Mouse (Mus musculus): ENCODE data around the gene Sos1. TPM values are rescaled to one million over a fixed set of nuclear protein-coding genes. Genes with fewer than 3 reads are reported as not detected.

Gene Sos1
- polyA plus RNA-seq, 1 experiment = 4.1 TPM

GRCm38 (mm10) chr17:80347234-80347633 lies 133.0 kb downstream of the Sos1 start:
- no peak for TF ChIP-seq CTCF (IDR thresholded peaks at IDR 0.05; ENCODE audit: borderline replicate concordance, control insufficient read depth, extremely low read depth, insufficient read depth, low read length, poor library complexity)
- no peak for TF ChIP-seq POLR2A (IDR thresholded peaks at IDR 0.05; ENCODE audit: control insufficient read depth, extremely low read depth, insufficient read depth, low read length, poor library complexity)
- H3K4me3 ChIP-seq (ENCODE audit: control insufficient read depth, insufficient read depth, low read length) = no peak overlapping the region
- no peaks in the 10 kb centered on the region for H3K36me3 ChIP-seq (ENCODE audit: control insufficient read depth, insufficient read depth, low read length)

GRCm38 (mm10) chr17:80346591-80347125 lies 133.6 kb downstream of the Sos1 start:
- TF ChIP-seq POLR2A (IDR thresholded peaks at IDR 0.05; ENCODE audit: control insufficient read depth, extremely low read depth, insufficient read depth, low read length, poor library complexity) (no peak), CTCF (IDR thresholded peaks at IDR 0.05; ENCODE audit: borderline replicate concordance, control insufficient read depth, extremely low read depth, insufficient read depth, low read length, poor library complexity) (no peak)
- no peak for DNase-seq
- no peak overlapping the region for H3K27ac ChIP-seq (ENCODE audit: control insufficient read depth, insufficient read depth, low read length)
- H3K27me3 ChIP-seq (ENCODE audit: control insufficient read depth, insufficient read depth, low read length) = no peaks in the 10 kb centered on the region
- no peaks in the 10 kb centered on the region for H3K4me1 ChIP-seq (replicated peaks; ENCODE audit: control insufficient read depth, insufficient read depth, low read length)
- H3K4me3 ChIP-seq (ENCODE audit: control insufficient read depth, insufficient read depth, low read length) = no peak overlapping the region
- H3K36me3 ChIP-seq (ENCODE audit: control insufficient read depth, insufficient read depth, low read length) = no peaks in the 10 kb centered on the region
- 91% methylated on average over 11 of the region's 11 CpGs for WGBS

More at GRCm38 (mm10) chr17:80347234-80347633, 133.0 kb downstream of the Sos1 start:
- H3K27me3 ChIP-seq (ENCODE audit: control insufficient read depth, insufficient read depth, low read length) = no peaks in the 10 kb centered on the region
- DNase-seq = no peak
- H3K4me1 ChIP-seq (replicated peaks; ENCODE audit: control insufficient read depth, insufficient read depth, low read length) = no peaks in the 10 kb centered on the region
- no peak overlapping the region for H3K27ac ChIP-seq (ENCODE audit: control insufficient read depth, insufficient read depth, low read length)
- WGBS = 83% methylated on average over 6 of the region's 6 CpGs

- 78% methylated on average over 4 of the region's 4 CpGs for WGBS
Measured at GRCm38 (mm10) chr17:80345277-80345676, 135.0 kb downstream of the Sos1 start.

More at GRCm38 (mm10) chr17:80345277-80345676, 135.0 kb downstream of the Sos1 start:
- Histone ChIP-seq H3K36me3 (ENCODE audit: control insufficient read depth, insufficient read depth, low read length) (no peaks in the 10 kb centered on the region), H3K27me3 (ENCODE audit: control insufficient read depth, insufficient read depth, low read length) (no peaks in the 10 kb centered on the region), H3K4me3 (ENCODE audit: control insufficient read depth, insufficient read depth, low read length) (no peak overlapping the region), H3K27ac (ENCODE audit: control insufficient read depth, insufficient read depth, low read length) (no peak overlapping the region), H3K4me1 (replicated peaks; ENCODE audit: control insufficient read depth, insufficient read depth, low read length) (no peaks in the 10 kb centered on the region)
- TF ChIP-seq POLR2A (IDR thresholded peaks at IDR 0.05; ENCODE audit: control insufficient read depth, extremely low read depth, insufficient read depth, low read length, poor library complexity) (no peak), CTCF (IDR thresholded peaks at IDR 0.05; ENCODE audit: borderline replicate concordance, control insufficient read depth, extremely low read depth, insufficient read depth, low read length, poor library complexity) (no peak)
- peak; percentile 4 for DNase-seq

Other genes starting within 250 kb of the Sos1 start
- 2.5 and 3.8 TPM in 2 replicates for gene Morn2, start 190.2 kb downstream of the Sos1 start, polyA plus RNA-seq (2012; rRNA removed)
- 16.6 and 18.9 TPM in 2 replicates for gene Dhx57, start 190.0 kb downstream of the Sos1 start, polyA plus RNA-seq (2012; rRNA removed)
- 0.12 and 0.23 TPM in 2 replicates for gene Arhgef33, start 173.0 kb downstream of the Sos1 start, polyA plus RNA-seq (2012; rRNA removed)
- 1.2 TPM in 1 of 2 replicates, not detected in the other for gene Gm10190, start 106.9 kb downstream of the Sos1 start, polyA plus RNA-seq (2012; rRNA removed)
- gene Cdkl4, start 97.4 kb upstream of the Sos1 start, polyA plus RNA-seq (2012; rRNA removed) = 0.05 and 0.24 TPM in 2 replicates
- gene Map4k3, start 248.0 kb upstream of the Sos1 start, polyA plus RNA-seq (2012; rRNA removed) = 5.1 and 5.9 TPM in 2 replicates